Mouse (Mus musculus) midbrain, postnatal 0 days (tissue): ENCODE measurements around the gene Stard3nl. TPM values are rescaled to one million over a fixed set of nuclear protein-coding genes. Genes with fewer than 3 reads are reported as not detected.

ENCODE experiments used
- ATAC-seq: fragments of 200-750 bp; cut with Nextera tagmentation; 2 replicates; pipeline ENCODE4 v1.8.0; 2017; ENCODE audit warnings: moderate number of reproducible peaks, mild to moderate bottlenecking, moderate TSS enrichment, moderate library complexity; ENCODE audit not compliant: low FRiP score
- DNase-seq: peaks from one replicate; pipeline ENCODE4 v3.0.0-alpha.2; 2015; ENCODE audit warnings: low spot score
- H3K27ac ChIP-seq: fragments of 300-500 bp; sonication (generic); 2 replicates; pipeline ENCODE4 v1.5.1; 2014; ENCODE audit warnings: low read depth, mild to moderate bottlenecking, low read length, mixed read lengths
- H3K27me3 ChIP-seq: fragments of 300-500 bp; sonication (generic); 2 replicates; pipeline ENCODE4 v1.6.1; 2014; ENCODE audit warnings: low read length, control low read depth, mixed read lengths; ENCODE audit not compliant: insufficient read depth
- H3K36me3 ChIP-seq: fragments of 300-500 bp; sonication (generic); 2 replicates; pipeline ENCODE4 v1.6.1; 2014; ENCODE audit warnings: low read length, control low read depth, mixed read lengths; ENCODE audit not compliant: insufficient read depth
- H3K4me1 ChIP-seq: fragments of 300-500 bp; sonication (generic); 2 replicates; pipeline ENCODE4 v1.6.1; 2014; ENCODE audit warnings: mild to moderate bottlenecking, control low read depth, antibody characterized with exemption, low read length, mixed read lengths; ENCODE audit not compliant: insufficient read depth
- H3K4me2 ChIP-seq: fragments of 300-500 bp; sonication (generic); 2 replicates; pipeline ENCODE4 v1.6.1; 2014; ENCODE audit warnings: low read depth, mild to moderate bottlenecking, low read length, mixed read lengths; ENCODE audit not compliant: poor library complexity, severe bottlenecking
- H3K4me3 ChIP-seq: fragments of 300-500 bp; sonication (generic); 2 replicates; pipeline ENCODE4 v1.5.1; 2014; ENCODE audit warnings: low read depth, mild to moderate bottlenecking, low read length, moderate library complexity
- H3K9ac ChIP-seq: fragments of 300-500 bp; sonication (generic); replicated peaks from 2 replicates; pipeline ENCODE4 v1.6.1; 2014; ENCODE audit warnings: mild to moderate bottlenecking, low read length, moderate library complexity, mixed read lengths; ENCODE audit not compliant: poor library complexity, severe bottlenecking
- H3K9me3 ChIP-seq: fragments of 300-500 bp; sonication (generic); 2 replicates; pipeline ENCODE4 v1.6.1; 2016; ENCODE audit warnings: low read length, control low read depth
- CTCF ChIP-seq: IDR thresholded peaks from 2 replicates; pipeline ENCODE4 v1.5.1; 2016; ENCODE audit warnings: antibody characterized with exemption, mild to moderate bottlenecking
- WGBS: fragments of 180-500 bp; shearing (Covaris S2); extraction: QIAGEN DNeasy Blood & Tissue Kit; methylation state at CpG from one replicate; pipeline ENCODE4 v1.1.7; 2014; 5-methylcytosine and 5-hydroxymethylcytosine counted together
- polyA plus RNA-seq: library from polyadenylated mRNA; unstranded; fragments of >200 nt; fragmentation: Nextera tagmentation; extraction: Ambion mirVana; gene quantifications from 2 replicates; pipeline ENCODE4 v1.2.1, GENCODE M21; 2015
- total RNA-seq: library from RNA; depleted of rRNA; stranded (reverse); fragments of >200 nt; gene quantifications from 2 replicates; pipeline ENCODE4 v1.2.3, GENCODE M21; 2014

Gene Stard3nl
- total and polyA plus RNA-seq, 2 experiments from 2014 or later: 71.6 to 215 TPM

- H3K36me3 ChIP-seq: no peaks in the 10 kb centered on the region
- no peak for ATAC-seq
- no peak overlapping the region for H3K4me2 ChIP-seq
- 89% methylated on average over 4 of the region's 4 CpGs for WGBS
- no peak overlapping the region for H3K4me3 ChIP-seq
- H3K9me3 ChIP-seq: no peaks in the 10 kb centered on the region
- H3K27ac ChIP-seq: no peak overlapping the region
- no peak for TF ChIP-seq CTCF
- no peak overlapping the region for H3K9ac ChIP-seq
- DNase-seq: no peak
- no peaks in the 10 kb centered on the region for H3K27me3 ChIP-seq
- no peaks in the 10 kb centered on the region for H3K4me1 ChIP-seq
These were observed 22.4 kb upstream of the Stard3nl start for GRCm38 (mm10) chr13:19417885-19418521.

GRCm38 (mm10) chr13:19415894-19416531 lies 20.4 kb upstream of the Stard3nl start:
- WGBS: 75% methylated on average over 8 of the region's 8 CpGs

GRCm38 (mm10) chr13:19415337-19415736 lies 19.7 kb upstream of the Stard3nl start:
- no peaks in the 10 kb centered on the region for H3K9me3 ChIP-seq
- no peaks in the 10 kb centered on the region for H3K4me1 ChIP-seq
- no peaks in the 10 kb centered on the region for H3K36me3 ChIP-seq
- H3K4me3 ChIP-seq: no peak overlapping the region
- WGBS: 100% methylated on average over 1 of the region's 1 CpGs
- no peak overlapping the region for H3K9ac ChIP-seq
- no peak overlapping the region for H3K27ac ChIP-seq
- H3K27me3 ChIP-seq: no peaks in the 10 kb centered on the region
- DNase-seq (no peak), ATAC-seq (no peak)
- no peak for TF ChIP-seq CTCF
- H3K4me2 ChIP-seq: no peak overlapping the region

More at GRCm38 (mm10) chr13:19415894-19416531, 20.4 kb upstream of the Stard3nl start:
- Histone ChIP-seq H3K4me3 (no peak overlapping the region), H3K9ac (no peak overlapping the region), H3K4me2 (no peak overlapping the region), H3K4me1 (no peaks in the 10 kb centered on the region), H3K36me3 (no peaks in the 10 kb centered on the region), H3K27me3 (no peaks in the 10 kb centered on the region), H3K27ac (no peak overlapping the region), H3K9me3 (no peaks in the 10 kb centered on the region)
- DNase-seq (no peak), ATAC-seq (no peak)
- no peak for TF ChIP-seq CTCF

GRCm38 (mm10) chr13:19412334-19412939 lies 16.8 kb upstream of the Stard3nl start:
- no peak for TF ChIP-seq CTCF
- Histone ChIP-seq H3K4me2 (no peak overlapping the region), H3K4me1 (no peaks in the 10 kb centered on the region), H3K9me3 (no peaks in the 10 kb centered on the region), H3K27me3 (no peaks in the 10 kb centered on the region), H3K27ac (no peak overlapping the region), H3K4me3 (no peak overlapping the region), H3K36me3 (no peaks in the 10 kb centered on the region), H3K9ac (no peak overlapping the region)
- 95% methylated on average over 2 of the region's 2 CpGs for WGBS
- no peak for ATAC-seq
- DNase-seq: no peak

GRCm38 (mm10) chr13:19411886-19412285 lies 16.3 kb upstream of the Stard3nl start:
- Histone ChIP-seq H3K27me3 (no peaks in the 10 kb centered on the region), H3K27ac (no peak overlapping the region), H3K9me3 (no peaks in the 10 kb centered on the region), H3K4me1 (no peaks in the 10 kb centered on the region), H3K4me3 (no peak overlapping the region), H3K36me3 (no peaks in the 10 kb centered on the region), H3K9ac (no peak overlapping the region), H3K4me2 (no peak overlapping the region)
- ATAC-seq: no peak
- no peak for TF ChIP-seq CTCF
- 82% methylated on average over 5 of the region's 5 CpGs for WGBS
- DNase-seq: no peak

GRCm38 (mm10) chr13:19410694-19411093 lies 15.1 kb upstream of the Stard3nl start:
- Histone ChIP-seq H3K27me3 (no peaks in the 10 kb centered on the region), H3K4me1 (no peaks in the 10 kb centered on the region), H3K4me3 (no peak overlapping the region), H3K27ac (no peak overlapping the region), H3K36me3 (no peaks in the 10 kb centered on the region), H3K4me2 (no peak overlapping the region), H3K9me3 (no peaks in the 10 kb centered on the region), H3K9ac (no peak overlapping the region)
- no peak for TF ChIP-seq CTCF
- 92% methylated on average over 4 of the region's 4 CpGs for WGBS
- DNase-seq: no peak
- no peak for ATAC-seq
